Mouse (Mus musculus) ES-E14 (cell line): ENCODE measurements around the gene Map3k1. TPM values are rescaled to one million over a fixed set of nuclear protein-coding genes. Genes with fewer than 3 reads are reported as not detected.
A peak's percentile ranks its signal among the peaks of the same experiment; 100 is the strongest.

ENCODE experiments used
- DNase-seq: peaks from one replicate; pipeline ENCODE4 v3.0.0-alpha.2; 2013; ENCODE audit warnings: low read depth, low spot score
- H3K27ac ChIP-seq: 2 replicates; pipeline ENCODE4 v1.5.1; 2012; ENCODE audit warnings: low read depth, mild to moderate bottlenecking, low read length, moderate library complexity, mixed read lengths; ENCODE audit not compliant: poor library complexity, insufficient read depth, severe bottlenecking
- H3K36me3 ChIP-seq: 2 replicates; pipeline ENCODE4 v1.6.1; 2012; ENCODE audit warnings: mild to moderate bottlenecking, low read length, moderate library complexity, mixed read lengths; ENCODE audit not compliant: control insufficient read depth, poor library complexity, insufficient read depth, severe bottlenecking
- H3K4me1 ChIP-seq, 2 experiments: fragments of 150-350 bp in 1 of 2; sonication (generic) in 1 of 2; 2 replicates each; pipeline ENCODE4 v1.6.1; 2012; ENCODE audit warnings: low read length in 2 of 2, mild to moderate bottlenecking in 1 of 2, mixed read lengths in 1 of 2; ENCODE audit not compliant: control insufficient read depth in 2 of 2, insufficient read depth in 2 of 2, poor library complexity in 1 of 2
- H3K4me3 ChIP-seq, 2 experiments: fragments of 150-350 bp in 1 of 2; sonication (generic) in 1 of 2; 2 replicates each; pipeline ENCODE4 v1.5.1; 2012; ENCODE audit warnings: low read length in 2 of 2, low read depth in 1 of 2, mild to moderate bottlenecking in 1 of 2, mixed read lengths in 1 of 2; ENCODE audit not compliant: insufficient read depth in 1 of 2, poor library complexity in 1 of 2, severe bottlenecking in 1 of 2
- H3K9ac ChIP-seq: 2 replicates; pipeline ENCODE4 v1.6.1; 2012; ENCODE audit warnings: low read depth, mild to moderate bottlenecking, low read length, mixed read lengths; ENCODE audit not compliant: poor library complexity, insufficient read depth, severe bottlenecking
- H3K9me3 ChIP-seq: fragments of 150-350 bp; sonication (generic); 2 replicates; pipeline ENCODE4 v1.6.1; 2012; ENCODE audit warnings: low read depth, mild to moderate bottlenecking, low read length; ENCODE audit not compliant: control insufficient read depth, insufficient read depth
- CHD2 ChIP-seq: IDR thresholded peaks from 2 replicates; pipeline ENCODE4 v1.6.1; 2014; ENCODE audit warnings: mild to moderate bottlenecking, low read depth, low read length, inconsistent platforms
- HCFC1 ChIP-seq: IDR thresholded peaks from 2 replicates; pipeline ENCODE4 v1.6.1; 2012; ENCODE audit warnings: low read length, inconsistent platforms, borderline replicate concordance; ENCODE audit not compliant: insufficient read depth
- MAFK ChIP-seq: IDR thresholded peaks from 2 replicates; pipeline ENCODE4 v1.6.1; 2014; ENCODE audit warnings: mild to moderate bottlenecking, low read depth, low read length, inconsistent platforms; ENCODE audit not compliant: insufficient read depth
- ZC3H11A ChIP-seq: IDR thresholded peaks from 2 replicates; pipeline ENCODE4 v1.6.1; 2012; ENCODE audit warnings: low read depth, mild to moderate bottlenecking, inconsistent platforms, low read length, borderline replicate concordance
- ZNF384 ChIP-seq: IDR thresholded peaks from 2 replicates; pipeline ENCODE4 v1.6.1; 2012; ENCODE audit warnings: low read depth, low read length, inconsistent platforms
- in situ Hi-C, 2 experiments: fragments of 600-800 bp; cut with MboI; formaldehyde crosslinking; loops; one replicate each; pipeline ENCODE4 v1.15.1; 2025; ENCODE audit warnings: low sequenced_read_pairs in 2 of 2, inconsistent platforms in 1 of 2; ENCODE audit not compliant: unreplicated experiment in 2 of 2
- total RNA-seq: library from RNA; depleted of rRNA; stranded (reverse); fragments of 300-350 nt; gene quantifications from 2 replicates; pipeline ENCODE4 v1.2.3, GENCODE M21; 2012

Map3k1 gene
- total RNA-seq, 1 experiment: 17.1 TPM

DNA sequence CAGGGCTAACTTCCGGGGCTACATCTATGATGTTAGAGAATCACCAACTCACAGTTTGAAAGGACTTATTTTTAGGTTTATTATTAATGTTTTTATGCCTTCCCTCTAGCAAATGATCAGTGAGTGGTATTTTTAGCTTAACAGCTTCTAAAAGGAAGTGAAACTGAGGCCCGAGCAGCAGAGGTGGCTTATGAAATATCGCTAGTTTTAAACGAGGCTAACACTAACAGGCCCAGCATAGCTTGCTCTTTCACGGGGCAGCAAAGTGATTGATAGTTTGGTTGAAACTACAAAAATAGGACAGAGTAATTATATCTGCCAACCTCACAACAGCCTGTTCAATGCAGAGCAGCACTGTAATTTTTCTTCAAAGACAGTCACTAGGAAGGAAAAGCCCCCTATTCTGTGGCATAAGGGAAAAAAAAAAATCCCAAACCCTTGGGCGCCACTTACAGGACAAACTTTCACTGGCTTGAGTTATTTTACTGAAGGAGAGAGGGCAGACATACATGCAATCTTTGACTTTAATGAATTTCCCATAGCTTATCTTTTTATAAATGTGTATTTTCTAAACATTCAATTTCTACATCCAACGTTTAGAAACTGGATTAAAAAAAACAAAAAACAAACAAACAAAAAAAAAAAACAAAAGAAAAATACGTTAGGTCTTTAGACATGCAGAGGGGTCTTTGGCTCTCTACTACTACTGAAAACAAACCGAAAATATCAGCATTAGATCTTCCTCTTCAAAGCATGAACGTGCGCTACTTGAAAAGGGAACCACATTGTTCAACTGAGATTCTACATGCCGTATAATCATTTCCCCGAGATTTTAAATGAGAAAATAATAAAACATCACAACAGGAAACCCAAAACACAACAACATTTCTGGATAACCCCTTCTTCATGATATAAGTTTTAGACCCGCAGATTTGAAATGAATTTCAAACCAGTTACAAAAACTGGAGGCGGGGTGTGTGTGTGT, 2.8 kb downstream of the Map3k1 start:
- TF ChIP-seq CHD2 (no peak), ZNF384 (peak; percentile 64), MAFK (no peak), HCFC1 (no peak), ZC3H11A (no peak)
- DNase-seq: no peak
- in situ Hi-C loops: no loop called here
- H3K4me3 ChIP-seq: no peak overlapping the region
- no peak overlapping the region for H3K27ac ChIP-seq
- peaks cover 7 to 11% of the 10 kb centered on the region in 2 experiments for H3K4me1 ChIP-seq
- no peaks in the 10 kb centered on the region for H3K36me3 ChIP-seq
- H3K9me3 ChIP-seq: no peaks in the 10 kb centered on the region
- no peak overlapping the region for H3K9ac ChIP-seq

DNA sequence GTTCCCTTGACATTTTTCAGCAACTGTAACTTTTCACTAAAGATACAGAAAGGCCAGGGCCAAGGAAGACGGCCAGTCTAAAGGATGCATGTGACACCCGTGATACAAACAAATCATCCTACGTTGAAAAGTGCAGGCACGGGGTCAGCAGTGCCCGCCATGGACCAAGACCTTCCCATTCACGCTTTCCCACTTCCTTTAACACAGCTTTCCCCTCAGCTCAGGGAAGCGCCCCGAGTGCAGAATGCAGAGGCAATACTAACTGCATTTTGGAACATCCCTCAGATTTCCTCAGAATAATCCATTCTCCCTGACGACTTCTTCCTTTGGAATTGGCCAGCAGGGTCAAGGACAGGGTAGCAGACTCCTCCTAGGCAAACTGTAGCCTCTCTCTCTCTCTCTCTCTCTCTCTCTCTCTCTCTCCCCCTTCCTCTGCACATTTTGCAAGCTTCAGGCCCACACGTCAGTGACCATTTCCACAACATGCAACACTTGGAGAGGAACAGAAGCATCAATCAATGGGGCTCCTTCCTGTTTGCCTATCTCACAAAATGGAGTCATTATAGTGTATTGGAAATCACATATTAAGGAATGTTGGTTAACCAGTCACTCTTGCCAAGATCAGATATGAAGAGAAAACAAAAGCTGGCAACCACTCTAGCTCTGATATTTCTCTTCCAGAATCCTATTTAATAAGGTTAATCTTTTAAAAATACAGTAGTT, 3.7 kb downstream of the Map3k1 start:
- Histone ChIP-seq H3K4me3 (no peak overlapping the region), H3K9me3 (no peaks in the 10 kb centered on the region), H3K9ac (no peak overlapping the region), H3K27ac (no peak overlapping the region), H3K36me3 (no peaks in the 10 kb centered on the region), H3K4me1 (peaks cover 6 to 13% of the 10 kb centered on the region in 2 experiments)
- in situ Hi-C loops: no loop called here
- DNase-seq: no peak
- TF ChIP-seq CHD2 (no peak), HCFC1 (no peak), ZNF384 (no peak), ZC3H11A (no peak), MAFK (no peak)

DNA sequence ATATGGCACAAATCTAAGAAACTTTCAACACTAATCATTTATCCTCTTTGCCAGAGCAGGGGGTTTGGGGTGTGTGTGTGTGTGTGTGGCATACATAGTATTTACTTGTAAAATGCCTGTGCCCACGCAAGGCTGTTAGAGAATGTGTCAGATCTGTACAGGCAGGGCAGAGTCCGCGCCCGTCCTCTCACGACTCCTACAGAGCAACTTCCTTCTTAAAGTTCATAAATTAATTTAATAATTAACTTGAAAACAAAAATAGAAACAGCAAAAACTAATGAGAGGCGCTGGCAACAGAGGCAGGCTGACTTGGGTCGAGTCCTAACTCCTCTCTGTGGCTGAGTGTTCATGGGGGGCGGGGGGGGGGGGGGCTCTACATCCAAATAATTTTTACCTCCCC, 4.6 kb downstream of the Map3k1 start:
- Histone ChIP-seq H3K27ac (no peak overlapping the region), H3K36me3 (no peaks in the 10 kb centered on the region), H3K9me3 (no peaks in the 10 kb centered on the region), H3K9ac (no peak overlapping the region), H3K4me1 (peaks cover 5 to 13% of the 10 kb centered on the region in 2 experiments; a peak in 3 of 4 replicates), H3K4me3 (no peak overlapping the region)
- TF ChIP-seq HCFC1: no peak
- TF ChIP-seq ZNF384: no peak
- no peak for TF ChIP-seq MAFK
- no peak for TF ChIP-seq ZC3H11A
- no peak for TF ChIP-seq CHD2
- no peak for DNase-seq
- in situ Hi-C loops: no loop called here

DNA sequence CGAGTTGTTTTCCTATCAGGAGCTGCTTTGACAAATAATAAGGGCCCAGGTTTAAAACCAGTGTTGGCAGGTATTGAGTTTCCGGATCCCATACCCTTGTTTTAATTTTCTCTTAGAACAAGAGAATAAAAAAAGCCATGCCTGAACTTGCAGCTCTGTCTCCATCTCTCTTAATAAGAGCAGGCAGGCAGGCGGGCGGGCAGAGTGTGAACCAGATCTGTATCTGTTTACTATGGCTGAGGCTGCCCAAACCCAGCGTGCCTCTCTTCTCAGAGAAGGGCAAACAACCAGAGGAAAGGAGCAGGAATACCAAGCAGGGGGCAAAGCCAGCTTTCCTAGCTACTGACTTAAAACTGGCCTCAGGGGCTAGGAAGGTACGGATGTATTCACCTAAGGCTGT, 5.3 kb downstream of the Map3k1 start:
- no peak for DNase-seq
- no peaks in the 10 kb centered on the region for H3K36me3 ChIP-seq
- no peak overlapping the region for H3K4me3 ChIP-seq
- H3K27ac ChIP-seq: no peak overlapping the region
- H3K4me1 ChIP-seq: peaks cover 5 to 13% of the 10 kb centered on the region in 2 experiments; a peak in 3 of 4 replicates
- TF ChIP-seq MAFK (no peak), CHD2 (no peak), HCFC1 (no peak), ZNF384 (no peak), ZC3H11A (no peak)
- in situ Hi-C loops: no loop called here
- H3K9ac ChIP-seq: no peak overlapping the region
- H3K9me3 ChIP-seq: no peaks in the 10 kb centered on the region
